Mouse (Mus musculus) liver, embryonic 13.5 days (tissue): ENCODE results near the gene Hsd17b3. TPM values are rescaled to one million over a fixed set of nuclear protein-coding genes. Genes with fewer than 3 reads are reported as not detected.
"Not testable (repeated sequence)": the region's sequence is repeated elsewhere in the genome, so short reads cannot be mapped to it uniquely, and the experiment has no call there.

Experiments used
- ATAC-seq: fragments of 200-750 bp; cut with Nextera tagmentation; 2 replicates; pipeline ENCODE4 v1.8.0; 2017; ENCODE audit warnings: low read depth, mild to moderate bottlenecking, moderate number of reproducible peaks, moderate library complexity
- DNase-seq: peaks from one replicate; pipeline ENCODE4 v3.0.0; 2022
- H3K27ac ChIP-seq: fragments of 300-500 bp; sonication (generic); 2 replicates; pipeline ENCODE4 v1.5.1; 2015; ENCODE audit warnings: moderate library complexity, mild to moderate bottlenecking, inconsistent platforms
- H3K27me3 ChIP-seq: fragments of 300-500 bp; sonication (generic); 2 replicates; pipeline ENCODE4 v1.6.1; 2015; ENCODE audit warnings: mild to moderate bottlenecking, inconsistent platforms
- H3K36me3 ChIP-seq: fragments of 300-500 bp; sonication (generic); 2 replicates; pipeline ENCODE4 v1.6.1; 2015; ENCODE audit warnings: mild to moderate bottlenecking, inconsistent platforms
- H3K4me1 ChIP-seq: fragments of 300-500 bp; sonication (generic); replicated peaks from 2 replicates; pipeline ENCODE4 v1.6.1; 2015; ENCODE audit warnings: inconsistent platforms
- H3K4me2 ChIP-seq: fragments of 300-500 bp; sonication (generic); 2 replicates; pipeline ENCODE4 v1.6.1; 2015; ENCODE audit warnings: inconsistent platforms, mild to moderate bottlenecking, moderate library complexity
- H3K4me3 ChIP-seq: fragments of 300-500 bp; sonication (generic); replicated peaks from 2 replicates; pipeline ENCODE4 v1.5.1; 2015; ENCODE audit warnings: mild to moderate bottlenecking, inconsistent platforms
- H3K9ac ChIP-seq: fragments of 300-500 bp; sonication (generic); 2 replicates; pipeline ENCODE4 v1.6.1; 2015; ENCODE audit warnings: mild to moderate bottlenecking, inconsistent platforms
- H3K9me3 ChIP-seq: fragments of 300-500 bp; sonication (generic); replicated peaks from 2 replicates; pipeline ENCODE4 v1.6.1; 2016; ENCODE audit warnings: inconsistent platforms
- WGBS: fragments of 180-500 bp; shearing (Covaris S2); methylation state at CpG from one replicate; pipeline ENCODE4 v1.1.7; 2015; ENCODE audit not compliant: insufficient replicate concordance; 5-methylcytosine and 5-hydroxymethylcytosine counted together
- polyA plus RNA-seq: library from polyadenylated mRNA; unstranded; fragments of >200 nt; fragmentation: Nextera tagmentation; extraction: Ambion mirVana; gene quantifications from 2 replicates; pipeline ENCODE4 v1.2.1, GENCODE M21; 2015

The Hsd17b3 gene
- polyA plus RNA-seq, 1 experiment from 2014 or later, result not detected

- Histone ChIP-seq H3K27ac (no peak overlapping the region), H3K4me2 (no peak overlapping the region), H3K4me1 (no peaks in the 10 kb centered on the region), H3K9me3 (no peaks in the 10 kb centered on the region), H3K27me3 (no peaks in the 10 kb centered on the region), H3K9ac (no peak overlapping the region), H3K36me3 (no peaks in the 10 kb centered on the region), H3K4me3 (no peak overlapping the region)
- DNase-seq (no peak), ATAC-seq (no peak)
- WGBS, result 49% methylated on average over 16 of the region's 16 CpGs
Observed at GRCm38 (mm10) chr13:64081012-64081919, 7.8 kb downstream of the Hsd17b3 start.

DNA sequence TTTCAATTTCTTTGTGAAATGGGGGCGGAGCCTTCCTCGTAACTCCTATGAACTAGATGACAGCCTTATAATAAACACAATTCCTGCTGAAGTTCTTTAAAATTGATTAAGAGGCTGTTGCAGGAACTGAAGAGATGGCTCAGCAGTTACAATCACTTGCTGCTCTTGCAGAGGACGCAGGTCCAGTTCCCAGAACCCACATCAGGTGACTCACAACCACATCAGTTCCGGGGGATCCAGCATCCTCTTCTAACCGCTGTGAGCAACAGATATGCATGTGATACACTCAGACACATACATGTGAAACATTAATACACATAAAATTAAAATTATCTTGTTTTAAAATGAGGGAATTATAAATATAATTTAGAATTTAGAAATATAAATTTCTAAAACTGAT lies 11.4 kb downstream of the Hsd17b3 start:
- Histone ChIP-seq H3K9me3 (no peaks in the 10 kb centered on the region), H3K9ac (no peak overlapping the region), H3K27me3 (no peaks in the 10 kb centered on the region), H3K4me3 (no peak overlapping the region), H3K27ac (no peak overlapping the region), H3K4me2 (no peak overlapping the region), H3K36me3 (no peaks in the 10 kb centered on the region), H3K4me1 (no peaks in the 10 kb centered on the region)
- WGBS, result 62% methylated on average over 5 of the region's 5 CpGs
- ATAC-seq (no peak), DNase-seq (no peak)

DNA sequence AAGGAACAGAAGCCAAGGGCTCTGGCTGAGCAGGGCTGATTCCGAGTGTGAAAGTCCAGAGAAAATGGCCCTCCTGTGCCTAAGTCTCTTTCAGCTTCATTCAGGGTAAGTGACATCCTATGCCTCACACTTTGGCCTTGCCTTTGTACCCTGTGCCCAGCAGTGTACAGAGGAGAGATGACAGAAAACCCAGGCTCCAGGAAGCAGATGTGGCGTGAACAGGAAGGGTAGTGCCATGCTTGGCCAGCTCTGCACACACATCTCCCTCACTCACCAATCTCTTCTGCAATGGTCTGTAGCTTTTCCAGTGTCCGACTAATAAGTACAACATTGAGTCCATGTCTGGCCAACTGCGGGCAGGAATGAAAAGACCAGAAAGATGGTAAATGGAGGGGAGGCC lies 13.0 kb downstream of the Hsd17b3 start:
- Histone ChIP-seq H3K4me1 (no peaks in the 10 kb centered on the region), H3K27me3 (no peaks in the 10 kb centered on the region), H3K9ac (no peak overlapping the region), H3K4me3 (no peak overlapping the region), H3K9me3 (no peaks in the 10 kb centered on the region), H3K4me2 (no peak overlapping the region), H3K36me3 (no peaks in the 10 kb centered on the region), H3K27ac (no peak overlapping the region)
- 52% methylated on average over 4 of the region's 4 CpGs for WGBS
- no peak for ATAC-seq
- DNase-seq, result no peak

DNA sequence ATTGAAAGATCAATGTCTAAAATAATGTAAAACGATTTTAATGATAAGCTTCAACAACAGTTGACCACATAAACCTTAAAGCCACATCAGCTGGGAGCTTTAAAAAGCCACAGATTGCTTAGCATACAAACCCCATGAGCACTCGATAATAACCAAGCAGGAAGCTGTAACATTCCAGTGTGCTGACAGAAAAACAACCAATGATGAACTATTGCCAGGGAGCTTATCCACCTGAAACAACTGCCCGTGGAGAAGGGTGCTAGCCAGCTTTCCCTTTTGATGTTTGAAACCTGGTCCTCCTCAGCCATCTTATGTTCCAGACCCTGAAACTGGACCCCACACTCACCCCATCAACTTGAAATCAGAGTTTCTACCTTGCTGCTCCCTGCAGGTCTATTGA lies 22.4 kb downstream of the Hsd17b3 start:
- DNase-seq, result no peak
- 21% methylated on average over 3 of the region's 3 CpGs for WGBS
- Histone ChIP-seq H3K9ac (no peak overlapping the region), H3K27me3 (no peaks in the 10 kb centered on the region), H3K9me3 (no peaks in the 10 kb centered on the region), H3K4me1 (no peaks in the 10 kb centered on the region), H3K4me2 (no peak overlapping the region), H3K4me3 (no peak overlapping the region), H3K36me3 (no peaks in the 10 kb centered on the region), H3K27ac (no peak overlapping the region)
- no peak for ATAC-seq

DNA sequence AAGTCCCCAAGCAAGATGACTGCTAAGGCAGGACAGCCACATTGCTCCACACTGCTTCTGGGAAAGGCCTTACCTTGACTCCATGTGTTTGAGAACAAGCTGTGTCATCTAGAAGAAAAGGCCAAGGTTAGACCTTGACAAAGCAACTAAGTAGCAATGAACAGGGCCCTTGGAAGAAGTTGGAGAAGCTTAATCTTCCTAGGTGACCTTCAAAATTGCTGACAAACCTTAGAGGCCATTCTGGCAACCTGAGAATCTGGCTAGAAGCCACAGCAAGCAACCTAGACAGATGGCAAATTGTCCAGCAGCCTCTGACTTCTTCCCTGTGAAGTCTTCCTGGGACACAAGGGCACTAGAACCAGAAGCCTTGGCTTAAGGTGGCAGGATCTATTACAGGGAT lies 24.8 kb downstream of the Hsd17b3 start:
- no peaks in the 10 kb centered on the region for H3K36me3 ChIP-seq
- no peak overlapping the region for H3K27ac ChIP-seq
- no peaks in the 10 kb centered on the region for H3K9me3 ChIP-seq
- H3K27me3 ChIP-seq, result no peaks in the 10 kb centered on the region
- no peak overlapping the region for H3K9ac ChIP-seq
- ATAC-seq (no peak), DNase-seq (no peak)
- no peak overlapping the region for H3K4me3 ChIP-seq
- no peaks in the 10 kb centered on the region for H3K4me1 ChIP-seq
- H3K4me2 ChIP-seq, result no peak overlapping the region

GRCm38 (mm10) chr13:64060935-64061506 lies 28.0 kb downstream of the Hsd17b3 start:
- no peak for ATAC-seq
- Histone ChIP-seq H3K36me3 (no peaks in the 10 kb centered on the region), H3K9me3 (no peaks in the 10 kb centered on the region), H3K9ac (no peak overlapping the region), H3K27ac (no peak overlapping the region), H3K4me3 (no peak overlapping the region), H3K27me3 (no peaks in the 10 kb centered on the region), H3K4me2 (no peak overlapping the region), H3K4me1 (no peaks in the 10 kb centered on the region)
- DNase-seq, result no peak
- 70% methylated on average over 5 of the region's 5 CpGs for WGBS

DNA sequence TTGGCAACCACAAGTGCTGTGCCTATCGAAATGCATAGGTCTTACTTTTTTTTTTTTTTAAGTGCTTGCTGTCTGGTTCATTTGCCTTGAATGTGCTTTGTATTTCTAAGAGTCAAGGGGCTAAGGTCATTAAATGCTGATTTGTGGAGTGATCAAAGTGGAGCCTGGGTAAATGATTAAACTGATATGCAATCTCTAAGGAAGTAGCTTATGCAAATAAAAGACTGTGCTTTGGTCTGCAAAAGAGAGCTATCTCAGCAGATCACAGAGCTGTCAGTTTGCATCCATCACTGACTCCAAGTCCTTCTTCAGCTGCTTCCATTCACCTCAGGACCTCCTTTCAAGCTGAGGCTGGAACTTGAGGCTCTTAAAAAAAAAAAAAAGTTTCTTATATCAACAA lies 35.1 kb downstream of the Hsd17b3 start:
- WGBS, result 34% methylated on average over 1 of the region's 1 CpGs
- no peaks in the 10 kb centered on the region for H3K9me3 ChIP-seq
- ATAC-seq, result peak; percentile 34; the same call in 1 of the 2 replicates
- no peak overlapping the region for H3K27ac ChIP-seq
- no peak overlapping the region for H3K4me2 ChIP-seq
- DNase-seq, result no peak
- H3K36me3 ChIP-seq, result no peaks in the 10 kb centered on the region
- H3K27me3 ChIP-seq, result no peaks in the 10 kb centered on the region
- H3K4me3 ChIP-seq, result no peak overlapping the region
- no peak overlapping the region for H3K9ac ChIP-seq
- peaks cover 9% of the 10 kb centered on the region for H3K4me1 ChIP-seq

DNA sequence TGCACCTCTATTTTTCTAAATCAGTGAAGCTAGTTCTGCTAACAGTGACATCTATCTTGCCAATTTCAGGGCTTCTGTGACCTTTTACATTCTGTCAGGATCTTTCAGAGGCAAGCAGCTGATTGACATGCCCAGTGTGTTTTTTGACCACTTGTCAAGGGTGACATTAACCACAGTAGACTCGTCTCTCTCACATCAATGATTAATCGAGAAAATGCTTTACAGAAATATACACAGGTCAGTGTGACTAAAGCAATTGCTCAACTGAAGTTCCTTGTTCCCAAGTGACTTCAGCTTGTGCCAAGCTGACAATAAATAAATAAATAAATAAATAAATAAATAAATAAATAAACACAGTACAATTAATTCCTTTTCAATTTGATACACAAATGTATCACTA lies 36.7 kb downstream of the Hsd17b3 start:
- ATAC-seq, H3K27me3 ChIP-seq: not testable (repeated sequence)
- WGBS, result 59% methylated on average over 2 of the region's 2 CpGs

GRCm38 (mm10) chr13:64050895-64051294 lies 38.1 kb downstream of the Hsd17b3 start:
- H3K4me2 ChIP-seq, result no peak overlapping the region
- DNase-seq (no peak), ATAC-seq (no peak)
- no peak overlapping the region for H3K4me3 ChIP-seq
- no peak overlapping the region for H3K27ac ChIP-seq
- 50% methylated on average over 4 of the region's 4 CpGs for WGBS
- H3K9ac ChIP-seq, result no peak overlapping the region
- no peaks in the 10 kb centered on the region for H3K27me3 ChIP-seq
- peaks cover 9% of the 10 kb centered on the region for H3K4me1 ChIP-seq
- no peaks in the 10 kb centered on the region for H3K36me3 ChIP-seq
- no peaks in the 10 kb centered on the region for H3K9me3 ChIP-seq

More for the DNA sequence above, 36.7 kb downstream of the Hsd17b3 start:
- not testable (repeated sequence) for H3K9me3 ChIP-seq, H3K27ac ChIP-seq, H3K36me3 ChIP-seq, H3K4me1 ChIP-seq, H3K4me3 ChIP-seq, H3K4me2 ChIP-seq, H3K9ac ChIP-seq, DNase-seq

DNA sequence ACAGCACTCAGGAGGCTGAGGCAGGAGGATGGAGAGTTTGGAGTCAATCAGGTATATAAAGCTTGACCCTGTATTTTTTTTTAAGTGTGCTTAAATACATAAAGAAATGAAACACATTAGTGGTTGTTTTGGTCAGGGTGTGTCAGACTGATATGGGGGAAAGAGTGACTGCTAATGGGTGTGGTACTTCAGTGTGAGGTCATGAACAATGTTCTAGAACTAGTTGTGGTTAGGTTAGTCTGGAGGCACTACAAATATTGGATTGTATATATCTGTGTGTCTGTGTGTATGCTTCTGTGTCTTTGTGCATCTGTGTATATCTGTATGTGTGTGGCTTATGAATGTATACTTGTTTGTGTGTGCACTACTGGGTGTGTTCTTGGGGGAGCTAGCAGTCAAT lies 39.5 kb downstream of the Hsd17b3 start:
- no peaks in the 10 kb centered on the region for H3K9me3 ChIP-seq
- DNase-seq, result no peak
- no peak overlapping the region for H3K9ac ChIP-seq
- H3K4me2 ChIP-seq, result no peak overlapping the region
- H3K4me1 ChIP-seq, result peaks cover 9% of the 10 kb centered on the region
- peak; percentile 69; the same call in 1 of the 2 replicates for ATAC-seq
- H3K27ac ChIP-seq, result no peak overlapping the region
- no peaks in the 10 kb centered on the region for H3K36me3 ChIP-seq
- H3K4me3 ChIP-seq, result no peak overlapping the region
- H3K27me3 ChIP-seq, result no peaks in the 10 kb centered on the region

DNA sequence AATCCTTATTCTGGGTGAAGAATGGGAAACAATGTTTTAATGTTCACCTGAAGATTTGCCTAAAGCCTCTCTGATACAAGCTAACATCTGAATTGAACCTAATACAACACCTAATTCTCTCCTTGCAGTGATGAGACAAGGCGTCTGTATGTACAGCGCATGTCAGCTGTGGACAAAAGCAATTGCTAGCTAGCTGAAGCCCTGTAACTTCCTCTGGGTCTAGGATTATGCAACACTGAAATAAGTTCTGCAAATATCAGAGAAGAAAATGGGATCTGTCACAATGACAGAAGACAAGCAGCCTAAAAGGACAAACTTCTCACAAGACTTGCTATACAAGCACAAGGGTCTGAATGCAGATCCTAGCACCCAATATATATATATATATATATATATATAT lies 40.6 kb downstream of the Hsd17b3 start:
- no peak for DNase-seq
- peaks cover 9% of the 10 kb centered on the region for H3K4me1 ChIP-seq
- no peaks in the 10 kb centered on the region for H3K27me3 ChIP-seq
- no peak overlapping the region for H3K27ac ChIP-seq
- no peak for ATAC-seq
- H3K36me3 ChIP-seq, result no peaks in the 10 kb centered on the region
- WGBS, result 65% methylated on average over 2 of the region's 2 CpGs
- no peaks in the 10 kb centered on the region for H3K9me3 ChIP-seq
- no peak overlapping the region for H3K9ac ChIP-seq
- no peak overlapping the region for H3K4me2 ChIP-seq
- no peak overlapping the region for H3K4me3 ChIP-seq

DNA sequence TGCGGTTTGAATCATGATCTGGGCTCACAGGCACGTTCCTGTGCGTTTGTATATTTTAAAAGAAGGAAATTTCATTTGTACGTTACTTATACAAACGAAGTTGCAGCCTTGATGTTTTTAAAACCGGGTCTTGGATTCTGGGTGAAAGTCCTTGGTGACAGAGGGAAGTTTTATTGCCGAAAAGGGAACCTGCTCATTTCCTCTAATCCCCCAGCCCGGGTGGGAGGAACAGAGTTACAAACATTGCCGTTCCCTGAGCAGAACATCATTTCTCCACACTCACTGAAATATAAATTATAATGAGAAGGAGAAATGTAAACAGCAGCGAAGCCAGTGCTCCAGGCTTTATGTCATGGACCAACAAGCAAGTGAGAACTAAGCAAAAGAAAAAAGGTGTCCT lies 49.1 kb downstream of the Hsd17b3 start:
- Histone ChIP-seq H3K27ac (no peak overlapping the region), H3K9me3 (no peaks in the 10 kb centered on the region), H3K27me3 (no peaks in the 10 kb centered on the region), H3K4me1 (peaks cover 4% of the 10 kb centered on the region; the same call in 1 of the 2 replicates), H3K4me2 (no peak overlapping the region), H3K36me3 (no peaks in the 10 kb centered on the region), H3K9ac (no peak overlapping the region), H3K4me3 (no peak overlapping the region)
- no peak for DNase-seq
- WGBS, result 34% methylated on average over 10 of the region's 10 CpGs
- no peak for ATAC-seq
